Mouse (Mus musculus) fat pad, adult 2 months (tissue): ENCODE measurements around the gene Ints2.
A peak's percentile ranks its signal among the peaks of the same experiment; 100 is the strongest.
"Not testable (repeated sequence)": the region's sequence is repeated elsewhere in the genome, so short reads cannot be mapped to it uniquely, and the experiment has no call there.

Source experiments
- DNase-seq: peaks from one replicate; pipeline ENCODE4 v3.0.0-alpha.2; 2011; ENCODE audit warnings: low read depth, low spot score; ENCODE audit errors: extremely low read depth

Ints2 gene

GRCm38 (mm10) chr11:86257460-86258076, at the start of gene Ints2:
Gene Ints2 (minus strand): TSS chr11:86257575.
- DNase-seq: peak; percentile 36

GRCm38 (mm10) chr11:86292201-86292600, 34.8 kb upstream of the Ints2 start:
- not testable (repeated sequence) for DNase-seq

GRCm38 (mm10) chr11:86291714-86292113, 34.3 kb upstream of the Ints2 start:
- DNase-seq: no peak

GRCm38 (mm10) chr11:86285729-86286128, 28.4 kb upstream of the Ints2 start:
- no peak for DNase-seq

GRCm38 (mm10) chr11:86278442-86279102, 21.2 kb upstream of the Ints2 start:
- DNase-seq: no peak

GRCm38 (mm10) chr11:86257054-86257453, 321 bp downstream of the Ints2 start:
- DNase-seq: no peak

- no peak for DNase-seq
Measured at GRCm38 (mm10) chr11:86253342-86253741, 4.0 kb downstream of the Ints2 start.

- DNase-seq: no peak
Measured at GRCm38 (mm10) chr11:86232446-86232845, 24.9 kb downstream of the Ints2 start.

GRCm38 (mm10) chr11:86231781-86232350, 25.5 kb downstream of the Ints2 start:
- DNase-seq: no peak

GRCm38 (mm10) chr11:86226646-86227180, 30.7 kb downstream of the Ints2 start:
- DNase-seq: no peak

GRCm38 (mm10) chr11:86225761-86226160, 31.6 kb downstream of the Ints2 start:
- no peak for DNase-seq

- no peak for DNase-seq
Measured at GRCm38 (mm10) chr11:86211803-86212202, 45.6 kb downstream of the Ints2 start.

- no peak for DNase-seq
Measured at GRCm38 (mm10) chr11:86209123-86209522, 48.3 kb downstream of the Ints2 start.

GRCm38 (mm10) chr11:86205876-86206275, 51.5 kb downstream of the Ints2 start:
- DNase-seq: no peak

- DNase-seq: no peak
Measured at GRCm38 (mm10) chr11:86205031-86205430, 52.3 kb downstream of the Ints2 start.

- DNase-seq: no peak
Measured at GRCm38 (mm10) chr11:86201901-86202675, 55.3 kb downstream of the Ints2 start.

- DNase-seq: peak; percentile 72
Measured at GRCm38 (mm10) chr11:86201037-86201786, 56.2 kb downstream of the Ints2 start, which contains the start of gene Brip1. Gene Brip1 (minus strand): TSS chr11:86201193.

- DNase-seq: peak; percentile 7
Measured at GRCm38 (mm10) chr11:86200460-86201021, 56.8 kb downstream of the Ints2 start.

GRCm38 (mm10) chr11:86199733-86200132, 57.6 kb downstream of the Ints2 start:
- DNase-seq: no peak

GRCm38 (mm10) chr11:86185224-86185623, 72.2 kb downstream of the Ints2 start:
- not testable (repeated sequence) for DNase-seq
